Mouse (Mus musculus) testis, adult 10 weeks (tissue): ENCODE results near the gene C1s2. TPM values are rescaled to one million over a fixed set of nuclear protein-coding genes. Genes with fewer than 3 reads are reported as not detected.

ENCODE experiments used
- polyA plus RNA-seq: library from polyadenylated mRNA; stranded (reverse); fragments of 350-450 nt; fragmentation: Illumina TruSeq; extraction: RNeasy Lipid Tissue Mini Kit (QIAGEN cat#74804); gene quantifications from one replicate; pipeline ENCODE4 v1.2.3, GENCODE M21; 2014; ENCODE audit warnings: low read depth, low replicate concordance

The C1s2 gene
- 0.87 TPM for polyA plus RNA-seq

GRCm38 (mm10) chr6:124635985-124636384 lies at the start of gene C1s2:
C1s2 (minus strand) TSS chr6:124636085.

GRCm38 (mm10) chr6:124662477-124663423 lies 26.9 kb upstream of the C1s2 start, which contains the start of gene Lpcat3:
Lpcat3 (plus strand) TSS chr6:124663027.

Other genes with a start within 250 kb of the C1s2 start
- 7.4 TPM for gene Pex5, start 221.0 kb downstream of the C1s2 start, polyA plus RNA-seq
- gene Clstn3, start 171.3 kb downstream of the C1s2 start, polyA plus RNA-seq, result 0.43 TPM
- gene C1rl, start 143.0 kb downstream of the C1s2 start, polyA plus RNA-seq, result 0.63 TPM
- gene C1ra, start 123.7 kb downstream of the C1s2 start, polyA plus RNA-seq, result 3.7 TPM
- 18.5 TPM for gene C1s1, start 93.7 kb downstream of the C1s2 start, polyA plus RNA-seq
- gene C1rb, start 65.8 kb downstream of the C1s2 start, polyA plus RNA-seq, result not detected
- gene Lpcat3, start 26.9 kb upstream of the C1s2 start, polyA plus RNA-seq, result 102 TPM
- gene Emg1, start 76.1 kb upstream of the C1s2 start, polyA plus RNA-seq, result 15.1 TPM
- gene Phb2, start 76.3 kb upstream of the C1s2 start, polyA plus RNA-seq, result 13.8 TPM
- gene Ptpn6, start 102.6 kb upstream of the C1s2 start, polyA plus RNA-seq, result 0.21 TPM
- gene Grcc10, start 105.3 kb upstream of the C1s2 start, polyA plus RNA-seq, result 9.6 TPM
- gene Gm45234, start 119.9 kb upstream of the C1s2 start, polyA plus RNA-seq, result not detected
- gene Atn1, start 120.4 kb upstream of the C1s2 start, polyA plus RNA-seq, result 0.17 TPM
- 0.08 TPM for gene Eno2, start 133.6 kb upstream of the C1s2 start, polyA plus RNA-seq
- gene Lrrc23, start 143.6 kb upstream of the C1s2 start, polyA plus RNA-seq, result 112 TPM
- 0.45 TPM for gene Spsb2, start 172.6 kb upstream of the C1s2 start, polyA plus RNA-seq
- gene Tpi1, start 178.2 kb upstream of the C1s2 start, polyA plus RNA-seq, result 41.8 TPM
- gene Usp5, start 193.4 kb upstream of the C1s2 start, polyA plus RNA-seq, result 18.4 TPM
- 62.1 TPM for gene Cdca3, start 193.5 kb upstream of the C1s2 start, polyA plus RNA-seq
- not detected for gene Gnb3, start 204.2 kb upstream of the C1s2 start, polyA plus RNA-seq
- gene P3h3, start 221.7 kb upstream of the C1s2 start, polyA plus RNA-seq, result not detected
- gene Gpr162, start 227.9 kb upstream of the C1s2 start, polyA plus RNA-seq, result 0.39 TPM